In genomic region chr2:35495486-35496278, GRCm38 (mm10) we compare ENCODE assay signal across 10 mouse cellular contexts. TPM values are rescaled to one million over a fixed set of nuclear protein-coding genes. Genes with fewer than 3 reads are reported as not detected.
DNase-seq lines count a peak whose midpoint lies in the region; ATAC-seq and TF ChIP-seq lines count a peak whose summit lies in the region.
"Had no signal": no experiment of that assay in that cellular context is flagged by ENCODE, and none has a peak within 500 bp of the region (broad histone marks: within the 10 kb centered on the region; RNA-seq: fewer than 3 reads in every experiment).

No protein-coding gene starts in this region.

- no peak overlapping the region for H3K9ac ChIP-seq in intestine, embryonic 15.5 days
- H3K9ac ChIP-seq: forebrain, embryonic 12.5 days; neural tube, embryonic 13.5 days had no signal

- no peaks in the 10 kb centered on the region for H3K36me3 ChIP-seq in intestine, embryonic 15.5 days
- no peaks in the 10 kb centered on the region for H3K36me3 ChIP-seq in hindbrain, embryonic 10.5 days
- H3K36me3 ChIP-seq: forebrain, embryonic 12.5 days; neural tube, embryonic 13.5 days had no signal

- peak; percentile 94 for DNase-seq in heart, adult 11 months
- DNase-seq in heart, adult 8-10 months (ENCODE audit: low spot score) = no peak
- peak; percentile 84 for DNase-seq in CD4-positive, CD25-positive, alpha-beta regulatory T cell, adult 2 months (ENCODE audit: low read depth, low spot score)
- DNase-seq in skeletal muscle tissue, adult 2 months (ENCODE audit: low read depth, low spot score) = peak; percentile 33
- DNase-seq in layer of hippocampus, adult 2 months (ENCODE audit: low spot score in 2 of 2) = no peak
- DNase-seq in embryo, embryonic 10 days (ENCODE audit: low spot score) = no peak
- no peak for DNase-seq in hindbrain, embryonic 10.5 days (ENCODE audit: low spot score)

- 70% methylated on average over 16 of the region's 16 CpGs for WGBS in intestine, embryonic 15.5 days
- WGBS in hindbrain, embryonic 10.5 days = 88% methylated on average over 16 of the region's 16 CpGs

- no peak for ATAC-seq in intestine, embryonic 15.5 days

- peak overlapping the region; percentile 6; the same call in 1 of the 2 replicates for H3K27ac ChIP-seq in intestine, embryonic 15.5 days
- no peak overlapping the region for H3K27ac ChIP-seq in layer of hippocampus, adult 2 months
- no peak overlapping the region for H3K27ac ChIP-seq in hindbrain, embryonic 10.5 days
- H3K27ac ChIP-seq: forebrain, embryonic 12.5 days; neural tube, embryonic 13.5 days had no signal

- no peaks in the 10 kb centered on the region for H3K27me3 ChIP-seq in intestine, embryonic 15.5 days (replicated peaks)
- H3K27me3 ChIP-seq in hindbrain, embryonic 10.5 days (ENCODE audit: insufficient read depth, poor library complexity, severe bottlenecking) = no peaks in the 10 kb centered on the region
- H3K27me3 ChIP-seq: forebrain, embryonic 12.5 days; neural tube, embryonic 13.5 days had no signal

- no peak for TF ChIP-seq CTCF in layer of hippocampus, adult 2 months (conservative IDR thresholded peaks at IDR 0.05)

- no peaks in the 10 kb centered on the region for H3K9me3 ChIP-seq in intestine, embryonic 15.5 days
- H3K9me3 ChIP-seq in hindbrain, embryonic 10.5 days = no peaks in the 10 kb centered on the region
- H3K9me3 ChIP-seq: neural tube, embryonic 13.5 days had no signal

- no peak overlapping the region for H3K4me3 ChIP-seq in intestine, embryonic 15.5 days (replicated peaks)
- no peak overlapping the region for H3K4me3 ChIP-seq in layer of hippocampus, adult 2 months
- no peak overlapping the region for H3K4me3 ChIP-seq in hindbrain, embryonic 10.5 days
- H3K4me3 ChIP-seq: forebrain, embryonic 12.5 days; neural tube, embryonic 13.5 days had no signal

- no peak overlapping the region for H3K4me2 ChIP-seq in intestine, embryonic 15.5 days (replicated peaks)
- H3K4me2 ChIP-seq: forebrain, embryonic 12.5 days; neural tube, embryonic 13.5 days had no signal

- H3K4me1 ChIP-seq in intestine, embryonic 15.5 days (replicated peaks) = peaks cover 7% of the 10 kb centered on the region
- H3K4me1 ChIP-seq in hindbrain, embryonic 10.5 days (replicated peaks) = peaks cover 10% of the 10 kb centered on the region

RNA-seq across cellular contexts. Expression of gene Ggta1, which starts 32.7 kb away (rescaled TPM):
- 10 to 100 TPM in 3 of 4 experiments, 1 to 10 TPM in 1; 9.9 to 18.2 (median 14.5) TPM for total RNA-seq in heart, adult 8-10 months (2022)
- polyA plus RNA-seq in intestine, embryonic 15.5 days (2015; fragmentation: Nextera tagmentation; extraction: Ambion mirVana) = 18.0 and 18.5 TPM in 2 replicates
- total RNA-seq in layer of hippocampus, adult 2 months (2021) = 1 to 10 TPM; 1.8 to 2.3 TPM
- polyA plus RNA-seq in hindbrain, embryonic 10.5 days (2016; fragmentation: Nextera tagmentation; extraction: Ambion mirVana) = 5.0 and 6.4 TPM in 2 replicates

Comparison
In these comparisons a context has a peak if more than half of its experiments do, and no peak if none do; other contexts are left out.
1. DNase-seq: peak in heart, adult 11 months (single experiment), CD4-positive, CD25-positive, alpha-beta regulatory T cell, adult 2 months (single experiment) and skeletal muscle tissue, adult 2 months (single experiment); none in heart, adult 8-10 months (single experiment), layer of hippocampus, adult 2 months (0 of 2), embryo, embryonic 10 days (single experiment) and hindbrain, embryonic 10.5 days (single experiment).